Mouse (Mus musculus) brain, embryonic 14.5 days (tissue): ENCODE data around the gene Nr2f1. TPM values are rescaled to one million over a fixed set of nuclear protein-coding genes. Genes with fewer than 3 reads are reported as not detected.
A peak's percentile ranks its signal among the peaks of the same experiment; 100 is the strongest.
"Not testable (repeated sequence)": the region's sequence is repeated elsewhere in the genome, so short reads cannot be mapped to it uniquely, and the experiment has no call there.

Experiments
- DNase-seq: peaks from one replicate; pipeline ENCODE4 v3.0.0-alpha.2; 2011; ENCODE audit warnings: low read depth
- CTCF ChIP-seq: fragments of 200-500 bp; IDR thresholded peaks from 2 replicates; pipeline ENCODE4 v1.5.1; 2012; ENCODE audit warnings: inconsistent platforms, mild to moderate bottlenecking, moderate library complexity, borderline replicate concordance; ENCODE audit not compliant: insufficient read depth, insufficient read length; ENCODE audit errors: extremely low read depth
- POLR2A ChIP-seq: fragments of 200-500 bp; IDR thresholded peaks from 2 replicates; pipeline ENCODE4 v1.6.1; 2012; ENCODE audit warnings: mild to moderate bottlenecking, inconsistent platforms, borderline replicate concordance; ENCODE audit not compliant: poor library complexity, insufficient read depth, insufficient read length, severe bottlenecking; ENCODE audit errors: extremely low read depth
- polyA plus RNA-seq: library from polyadenylated mRNA; depleted of rRNA; stranded (reverse); fragments of >200 nt; gene quantifications from 2 replicates; pipeline ENCODE4 v1.2.3, GENCODE M21; 2012; rRNA removed

Nr2f1 gene
- polyA plus RNA-seq, result 465 and 624 TPM in 2 replicates

DNA sequence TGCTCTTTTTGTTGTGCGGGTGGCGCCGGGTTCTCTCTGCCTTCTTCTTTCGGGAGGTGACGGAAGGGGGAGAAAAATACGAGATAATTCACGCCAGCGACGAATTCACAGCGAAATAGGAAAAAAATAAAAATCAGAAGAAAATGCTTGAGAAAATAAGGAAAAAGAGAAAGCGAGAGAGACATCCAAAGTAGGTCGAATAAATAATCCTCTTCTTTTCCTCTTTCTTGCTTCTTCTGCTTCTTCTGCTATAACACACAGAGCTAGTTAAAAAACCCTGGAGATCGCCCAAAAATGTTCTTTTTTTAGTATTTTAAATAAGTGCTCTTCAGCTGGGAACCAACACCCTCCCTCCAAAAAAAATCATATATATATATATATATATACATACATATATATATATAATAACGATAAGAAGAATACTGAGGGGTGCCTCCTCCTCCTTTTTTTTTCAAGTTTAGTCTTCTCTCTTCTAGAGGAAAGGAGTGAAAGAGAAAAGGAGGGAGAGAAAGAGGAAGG is at the start of gene Nr2f1:
Gene Nr2f1 (minus strand): TSS at position 116 of the 519 bp plus-strand sequence.
- no peak for TF ChIP-seq POLR2A
- TF ChIP-seq CTCF, result no peak
- no peak for DNase-seq

DNA sequence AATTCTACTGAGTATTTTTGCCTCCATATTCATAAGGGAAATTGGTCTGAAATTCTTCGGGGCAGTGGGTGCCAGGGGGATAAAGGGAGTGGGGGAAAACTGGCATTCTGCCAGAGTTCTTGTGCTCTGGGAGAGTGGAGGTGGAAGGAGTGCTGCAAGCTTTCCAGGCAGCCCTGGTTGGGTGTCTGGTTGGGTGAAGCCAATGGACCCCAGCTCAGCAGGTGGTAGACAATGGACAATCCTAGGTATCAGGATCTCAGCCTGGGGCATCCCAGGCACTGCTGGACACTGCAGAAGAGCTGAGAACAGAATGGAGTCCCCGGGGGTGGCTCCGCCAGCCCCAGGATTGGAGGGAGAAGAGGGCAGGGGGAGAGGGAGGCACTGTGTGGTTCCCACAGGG is 22.1 kb upstream of the Nr2f1 start:
- no peak for DNase-seq
- no peak for TF ChIP-seq CTCF
- TF ChIP-seq POLR2A, result no peak

- not testable (repeated sequence) for DNase-seq
Observed at GRCm38 (mm10) chr13:78220238-78220637, 20.7 kb upstream of the Nr2f1 start.

DNA sequence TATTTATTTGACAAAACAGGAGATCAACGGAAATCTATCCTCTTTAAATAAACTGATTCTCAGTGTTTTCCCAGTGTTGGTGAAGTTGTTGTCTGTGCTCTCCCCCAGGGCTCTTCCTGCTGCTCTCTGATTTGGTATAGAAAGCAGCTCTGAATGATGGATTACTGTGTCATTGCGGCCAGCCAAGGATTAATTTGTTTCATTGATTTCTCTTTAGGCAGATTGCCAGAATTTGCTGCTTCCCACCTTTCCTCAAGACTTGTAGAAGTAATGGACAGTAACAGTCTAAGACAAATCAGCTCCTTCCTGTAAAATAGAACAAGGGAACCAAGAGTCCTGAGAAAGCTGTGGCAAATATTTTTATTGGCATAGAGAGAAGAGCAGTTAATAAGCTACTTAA is 15.7 kb upstream of the Nr2f1 start:
- DNase-seq, result peak; percentile 52
- TF ChIP-seq POLR2A, result no peak
- no peak for TF ChIP-seq CTCF

- TF ChIP-seq POLR2A, result no peak
- no peak for DNase-seq
Observed at GRCm38 (mm10) chr13:78213155-78213554, 13.6 kb upstream of the Nr2f1 start.

DNA sequence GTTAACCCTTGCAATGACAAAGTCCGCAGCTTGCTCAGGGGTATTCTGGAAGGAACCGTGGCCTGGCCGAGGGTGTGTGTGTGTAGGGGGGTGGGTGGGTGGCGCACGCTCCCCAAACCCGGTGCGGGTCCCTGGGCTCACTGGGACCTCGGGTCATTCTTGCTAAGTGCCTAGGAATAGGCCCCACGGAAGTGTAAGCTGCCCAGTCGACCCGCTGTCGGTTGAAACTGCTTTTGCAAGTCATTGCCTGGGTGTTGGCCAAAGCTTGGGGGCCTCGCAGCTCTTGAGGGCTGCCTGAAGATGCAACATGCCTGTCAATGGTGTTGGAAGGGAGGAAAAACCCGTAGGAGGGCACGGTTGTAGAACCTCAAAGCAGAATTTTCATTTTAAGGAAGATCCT is 12.6 kb upstream of the Nr2f1 start:
- TF ChIP-seq POLR2A (no peak), CTCF (no peak)
- DNase-seq, result peak; percentile 53

DNA sequence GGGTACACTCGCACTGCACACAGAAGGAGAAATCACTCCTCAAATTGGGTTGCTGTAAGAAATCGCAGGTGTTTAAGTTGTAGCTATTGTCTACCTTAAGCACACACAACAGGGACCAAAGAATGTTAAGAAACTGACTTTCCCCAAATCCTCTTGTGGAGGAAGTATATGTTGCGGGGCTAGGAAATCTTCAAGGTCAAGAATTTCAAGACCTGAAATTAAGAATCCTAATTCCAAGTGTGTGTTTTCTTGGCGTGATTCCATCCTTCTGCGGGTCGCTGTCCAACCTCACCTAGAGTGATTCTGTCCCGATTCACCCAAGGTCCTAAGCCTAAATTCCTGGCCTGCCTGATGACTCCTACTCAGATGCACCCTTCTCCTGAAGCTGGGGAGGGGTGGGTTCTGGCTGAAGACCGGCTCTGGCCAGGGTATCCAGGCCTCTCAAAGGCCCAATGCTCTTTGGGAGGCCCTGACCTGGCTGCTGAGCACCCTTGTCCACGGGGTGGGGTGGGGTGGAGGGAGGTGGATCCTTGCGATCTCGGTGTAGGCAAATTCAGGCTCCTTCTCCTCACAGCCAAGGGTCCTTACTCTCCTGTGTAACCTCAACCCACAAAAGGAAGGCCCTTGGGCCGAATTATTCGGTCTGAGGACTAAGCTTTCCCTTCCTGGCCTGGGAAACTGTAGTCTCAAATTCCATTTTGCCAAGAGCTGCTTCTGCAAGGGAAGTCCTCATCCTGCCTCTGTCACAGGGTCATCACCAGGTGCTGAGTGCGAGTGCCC is 11.9 kb upstream of the Nr2f1 start:
- DNase-seq, result peak; percentile 36
- TF ChIP-seq POLR2A (no peak), CTCF (no peak)

- TF ChIP-seq POLR2A (no peak), CTCF (no peak)
Observed at GRCm38 (mm10) chr13:78210748-78211089, 11.2 kb upstream of the Nr2f1 start.

DNA sequence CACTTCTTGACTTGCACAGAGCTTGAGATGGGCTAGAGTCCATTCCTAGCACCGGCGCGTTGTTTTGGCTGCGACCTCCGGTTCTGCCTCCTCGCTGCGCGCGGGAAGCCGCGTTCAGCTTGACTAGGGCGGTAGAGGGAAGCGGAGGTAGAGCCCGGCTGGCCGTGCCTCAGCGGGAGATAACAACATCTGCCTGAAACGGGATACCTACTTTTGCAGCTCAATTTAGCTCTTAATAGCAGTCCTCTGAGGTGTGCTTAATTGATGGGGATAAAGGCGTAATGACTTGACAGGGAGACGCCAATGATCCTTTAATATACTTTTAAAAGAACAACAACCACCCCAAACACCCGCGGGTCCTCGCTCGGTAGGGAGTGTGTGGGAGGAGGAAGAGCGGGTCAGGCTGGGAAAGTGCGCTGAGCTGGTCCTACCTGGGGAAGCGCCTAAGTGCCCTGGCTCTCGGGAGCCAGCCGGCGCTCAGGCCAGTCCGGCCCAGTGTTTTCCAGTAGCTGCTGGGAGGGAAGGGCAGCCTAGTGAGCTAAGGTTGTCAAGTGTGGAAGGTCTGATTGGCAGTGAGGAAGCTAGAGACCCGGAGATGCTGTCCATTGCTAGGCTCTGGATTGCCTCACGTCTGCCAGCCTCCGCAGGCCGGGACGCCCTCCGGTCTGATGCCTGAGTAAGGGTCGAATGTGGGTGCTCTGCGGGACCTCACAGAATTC is 10.6 kb upstream of the Nr2f1 start:
- peak; percentile 68 for DNase-seq

More at GRCm38 (mm10) chr13:78210748-78211089, 11.2 kb upstream of the Nr2f1 start:
- no peak for DNase-seq

GRCm38 (mm10) chr13:78209611-78210028 is 10.1 kb upstream of the Nr2f1 start:
- no peak for TF ChIP-seq POLR2A
- TF ChIP-seq CTCF, result no peak
- peak; percentile 82 for DNase-seq

More for the DNA sequence above, 10.6 kb upstream of the Nr2f1 start:
- TF ChIP-seq CTCF, result no peak
- no peak for TF ChIP-seq POLR2A

- DNase-seq, result peak; percentile 70
Observed at GRCm38 (mm10) chr13:78208689-78209410, 9.3 kb upstream of the Nr2f1 start.

More at GRCm38 (mm10) chr13:78208689-78209410, 9.3 kb upstream of the Nr2f1 start:
- TF ChIP-seq CTCF, result no peak
- no peak for TF ChIP-seq POLR2A
